Mouse (Mus musculus) right cerebral cortex, postnatal 25 days (tissue): ENCODE measurements around the gene Mical3.

Experiments used
- DNase-seq: peaks from one replicate; pipeline ENCODE4 v3.0.0; 2022

Mical3 gene

DNA sequence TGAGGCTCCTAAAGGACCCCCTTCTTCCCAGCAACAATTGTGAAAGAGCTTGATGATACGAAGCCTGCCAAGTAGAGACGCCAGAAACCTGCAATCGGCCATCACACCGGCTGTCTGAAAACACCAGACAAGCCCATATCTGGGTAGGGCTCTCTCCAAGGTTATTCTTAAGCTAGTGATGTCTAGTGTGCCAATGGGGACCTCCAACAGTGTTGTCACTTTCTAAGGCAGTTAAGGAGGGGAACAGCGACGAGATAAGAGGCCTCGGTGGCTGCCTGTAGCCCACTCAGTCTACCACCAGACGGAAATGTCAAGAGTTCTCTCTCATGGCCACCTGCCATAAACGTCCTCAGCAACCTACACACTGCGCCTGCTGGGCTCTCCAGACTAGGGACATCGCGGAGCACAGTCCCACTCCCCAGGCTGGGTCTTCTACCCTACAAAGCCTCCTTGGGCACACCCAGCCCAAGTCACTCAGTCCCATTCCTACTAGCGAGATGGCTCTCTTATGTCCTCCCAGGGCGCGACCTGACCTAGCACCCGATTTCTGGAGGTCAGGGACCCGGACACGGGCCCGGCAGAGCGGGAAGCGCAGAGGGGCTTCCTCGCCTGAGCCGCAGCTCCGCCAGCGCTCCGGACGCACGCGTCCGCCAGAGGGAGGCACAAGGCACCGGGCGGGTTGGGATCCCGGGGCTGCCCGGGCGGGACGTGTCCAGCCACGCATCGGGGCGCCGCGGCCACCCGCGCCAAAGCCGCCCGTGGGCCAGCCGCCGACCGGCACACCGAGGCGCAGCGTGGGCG lies 21.4 kb downstream of the Mical3 start:
- peak; percentile 37 for DNase-seq

DNA sequence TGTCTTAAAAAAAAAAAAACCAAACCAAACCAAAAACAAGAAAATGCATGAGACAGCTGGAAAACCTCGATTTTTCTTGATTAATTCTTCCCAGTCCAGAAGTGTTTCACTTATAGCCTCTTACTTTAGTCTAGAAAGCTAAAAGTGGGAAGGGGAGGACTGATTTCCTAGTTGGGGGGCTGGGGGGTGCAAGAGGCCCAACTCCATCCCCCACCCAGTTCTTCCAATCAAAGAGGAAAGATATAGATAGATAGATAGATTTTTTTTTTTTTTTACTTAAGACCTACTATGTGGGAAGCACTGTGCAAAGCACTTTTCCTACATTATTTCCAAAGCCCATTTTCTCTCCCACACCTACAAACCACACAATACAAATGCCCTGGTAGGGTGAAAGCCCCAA lies 22.7 kb downstream of the Mical3 start:
- DNase-seq: no peak

DNA sequence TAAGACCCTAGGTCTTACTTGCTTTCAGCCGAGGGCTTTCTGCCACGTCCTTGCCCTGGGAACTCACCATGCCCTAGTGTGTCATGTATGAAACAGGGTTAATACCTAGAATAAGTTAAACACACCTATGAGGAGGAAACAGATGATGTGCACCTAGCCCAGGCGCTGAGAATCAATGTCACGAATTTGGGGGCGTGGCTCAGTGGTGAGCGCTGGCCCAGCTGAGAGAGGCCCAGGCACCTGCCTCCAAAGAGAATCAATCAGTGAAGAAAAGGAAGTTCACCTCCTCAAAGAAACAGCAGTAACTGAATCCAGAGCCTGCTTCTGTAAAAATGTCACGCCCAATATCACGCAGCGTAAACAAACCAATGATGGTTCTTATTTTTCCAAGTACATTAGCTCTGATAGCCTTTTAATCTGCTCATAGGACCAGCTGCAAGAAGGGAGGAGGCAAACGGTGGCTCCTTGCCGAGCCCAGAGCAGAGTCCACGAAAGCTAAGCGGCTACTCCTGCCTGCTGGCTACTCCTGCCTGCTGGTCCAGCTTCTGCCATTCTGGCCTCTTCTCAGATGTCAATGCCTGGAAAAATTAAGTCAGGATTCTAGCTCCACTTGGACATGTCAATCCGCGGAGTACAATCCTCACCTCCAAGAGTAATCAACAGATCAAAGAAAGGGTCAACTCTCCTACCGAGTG lies 23.9 kb downstream of the Mical3 start:
- no peak for DNase-seq

DNA sequence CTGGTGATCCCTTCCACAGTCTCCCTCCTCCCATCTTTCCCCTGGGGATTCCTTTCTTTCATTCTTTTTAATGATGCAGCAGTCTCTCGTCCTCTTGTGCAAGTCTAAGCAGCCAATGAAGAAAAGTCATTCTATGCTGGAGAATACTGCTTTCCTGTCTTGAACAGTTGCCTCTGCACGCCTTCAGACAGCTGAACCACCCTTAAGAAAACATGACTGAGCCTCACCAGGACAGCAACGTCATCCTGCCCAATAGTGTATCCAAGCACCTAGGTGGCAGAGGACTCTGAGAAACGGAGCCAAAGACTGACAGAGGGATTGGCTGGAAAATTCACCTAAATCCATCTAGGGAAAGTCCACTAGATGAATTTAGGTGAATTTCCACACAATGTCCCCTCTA lies 25.1 kb downstream of the Mical3 start:
- no peak for DNase-seq

DNA sequence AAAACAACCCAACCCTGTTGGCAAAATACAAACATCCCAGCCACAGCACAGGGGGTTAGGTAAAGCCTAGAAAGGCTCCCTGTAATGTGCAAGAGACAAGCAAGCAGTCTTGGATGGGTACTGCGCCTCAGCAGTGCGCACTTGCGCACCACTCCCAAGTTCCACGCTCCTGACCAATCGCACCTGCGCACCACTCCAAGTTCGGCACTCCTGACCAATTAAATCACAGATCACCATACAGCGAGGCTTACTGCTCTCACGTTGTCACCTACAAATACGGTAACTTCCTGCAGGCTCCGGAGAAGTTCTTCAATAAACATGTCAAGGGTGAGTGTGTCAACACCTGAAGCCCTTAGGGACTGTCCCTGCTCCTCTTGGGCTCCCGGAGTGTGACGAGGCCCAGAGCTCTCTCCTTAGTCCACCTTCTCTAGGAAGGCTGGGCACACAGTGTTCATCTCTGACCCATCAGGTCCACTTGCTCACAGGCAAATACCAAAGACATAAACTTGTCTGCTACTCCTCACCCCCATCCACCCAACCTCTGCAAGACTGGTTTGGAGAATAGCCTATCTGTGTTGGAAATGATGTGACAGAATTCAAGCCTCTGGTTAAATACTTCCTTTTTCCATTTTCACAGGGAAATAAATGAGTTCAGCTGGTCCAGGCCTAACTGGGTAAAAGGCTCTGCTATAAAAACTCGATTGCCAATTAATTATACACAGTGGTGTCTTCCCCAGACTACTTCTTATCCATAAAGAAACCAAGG lies 27.2 kb downstream of the Mical3 start:
- DNase-seq: no peak

DNA sequence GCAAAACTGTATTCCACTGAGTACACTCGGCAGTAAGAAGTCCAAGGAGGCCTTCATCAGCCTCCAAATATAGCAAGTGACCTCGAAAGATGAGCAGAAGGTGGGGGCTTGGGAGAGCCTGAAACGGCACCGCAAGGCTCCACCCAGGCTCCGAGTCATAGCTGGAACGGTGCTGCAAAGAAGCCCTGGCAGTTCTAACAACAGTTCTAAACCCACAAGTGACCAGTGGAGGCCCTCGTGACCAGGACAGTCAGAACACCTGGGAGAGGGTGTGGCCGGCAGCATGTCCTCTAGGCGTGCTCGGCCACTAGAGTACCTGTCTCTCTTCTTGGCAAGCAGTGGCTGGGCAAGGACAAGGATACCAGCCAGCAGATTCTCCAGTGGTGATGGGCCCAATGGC lies 27.9 kb downstream of the Mical3 start:
- DNase-seq: no peak

DNA sequence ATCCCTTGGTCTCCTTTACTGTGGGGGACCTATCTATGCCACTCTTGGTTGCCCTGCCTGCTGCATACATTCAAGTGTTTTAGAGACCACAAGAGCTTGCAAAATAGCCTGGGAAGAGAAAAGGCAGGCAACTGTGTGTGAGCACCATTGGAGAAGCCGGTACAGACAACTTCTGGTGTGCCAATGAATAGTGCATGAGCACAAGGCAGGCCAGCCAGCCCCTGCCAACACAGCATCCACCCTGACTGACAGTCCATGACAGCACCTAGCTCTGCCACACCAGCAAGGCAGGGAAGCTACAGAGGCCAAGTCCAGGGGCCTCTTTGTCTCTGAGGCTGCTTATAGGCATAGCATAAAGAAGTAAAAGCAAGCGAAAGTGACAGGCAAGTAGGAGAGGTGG lies 28.7 kb downstream of the Mical3 start:
- no peak for DNase-seq

DNA sequence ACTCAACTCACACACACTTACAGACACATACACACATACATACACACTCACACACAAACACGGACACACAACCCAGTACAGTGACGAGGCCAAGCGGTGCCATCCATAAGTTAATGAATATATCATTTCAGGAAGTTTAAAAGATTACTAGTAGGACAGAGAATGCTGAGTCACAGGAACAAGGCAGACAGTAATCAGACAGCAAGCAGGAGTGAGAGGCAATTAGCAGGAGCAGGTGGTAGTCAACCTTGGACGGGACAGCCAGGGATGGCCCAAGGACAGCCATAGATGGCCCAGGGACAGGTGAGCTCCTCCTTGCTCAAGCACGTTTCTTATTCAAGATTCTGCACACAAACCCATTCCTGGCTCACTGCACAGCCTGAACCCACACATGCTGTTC lies 29.6 kb downstream of the Mical3 start:
- DNase-seq: no peak

DNA sequence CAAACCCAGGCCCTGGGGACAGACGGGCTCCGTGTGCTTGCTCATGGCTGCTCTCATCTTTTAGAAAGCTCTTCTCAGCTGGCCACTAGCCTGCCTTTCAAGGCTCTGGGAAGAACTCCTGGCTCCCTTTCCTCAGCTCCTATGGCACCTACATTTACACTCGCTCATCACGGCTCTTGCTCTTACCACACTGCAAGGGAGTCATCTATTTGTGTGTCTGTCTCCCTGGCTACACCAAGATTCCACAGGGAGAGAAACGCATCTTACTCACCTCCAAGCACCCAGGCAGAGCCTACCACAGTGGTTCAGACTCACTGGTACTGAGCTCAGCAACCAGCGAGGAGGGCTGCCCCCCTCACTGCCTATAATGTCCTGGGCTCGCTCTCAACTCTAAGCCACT lies 31.0 kb downstream of the Mical3 start:
- peak; percentile 26 for DNase-seq

DNA sequence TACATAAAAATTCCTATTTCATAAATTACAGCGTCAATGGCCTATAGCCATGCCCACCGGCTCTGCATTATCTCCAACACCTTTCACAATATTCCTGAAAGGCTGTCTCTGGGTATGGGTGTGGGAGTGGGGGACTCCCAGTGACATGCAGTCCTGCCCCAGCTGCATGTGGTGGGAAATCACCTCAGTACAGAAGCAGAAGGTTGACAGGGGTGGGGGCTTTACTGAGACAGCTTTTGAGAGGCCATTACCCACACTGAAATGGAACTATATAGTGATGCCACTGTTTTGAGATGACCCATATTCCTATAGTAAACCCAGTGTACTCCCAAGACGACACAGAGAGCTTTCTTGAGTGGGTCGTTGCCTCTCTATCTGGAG lies 31.6 kb downstream of the Mical3 start:
- DNase-seq: no peak

DNA sequence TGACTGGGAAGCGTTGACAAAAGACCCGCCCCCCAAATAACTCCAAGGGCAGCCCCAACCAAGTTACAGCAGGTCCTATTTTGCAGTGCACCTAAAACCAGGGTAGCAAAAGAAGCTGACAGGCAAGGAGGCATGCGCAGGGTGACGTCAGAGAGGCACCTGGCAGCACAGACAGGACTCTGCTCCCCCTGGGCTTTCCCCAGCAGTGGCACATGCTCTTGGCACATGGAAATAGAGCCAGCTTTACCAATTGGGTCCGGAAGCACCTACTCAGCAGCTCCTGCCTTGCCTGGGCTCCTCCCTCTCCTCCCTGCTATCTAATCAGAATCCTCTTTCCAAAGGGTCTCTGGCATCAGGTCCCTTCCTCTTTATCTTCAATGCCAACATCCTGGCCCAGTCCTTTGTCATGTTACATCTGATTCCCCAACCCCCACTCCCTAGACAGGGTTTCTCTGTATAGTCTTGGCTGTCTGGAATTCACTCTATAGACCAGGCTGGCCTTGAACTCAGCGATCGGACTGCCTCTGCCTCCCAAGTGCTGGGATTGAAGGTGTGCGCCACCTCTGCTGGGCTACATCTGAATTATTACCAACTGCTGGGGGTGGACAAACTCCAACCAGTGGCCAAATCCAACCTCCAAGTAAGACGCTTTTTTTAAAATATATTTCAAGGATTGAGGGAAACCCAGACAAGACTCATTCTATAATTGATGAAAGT lies 32.1 kb downstream of the Mical3 start:
- no peak for DNase-seq

DNA sequence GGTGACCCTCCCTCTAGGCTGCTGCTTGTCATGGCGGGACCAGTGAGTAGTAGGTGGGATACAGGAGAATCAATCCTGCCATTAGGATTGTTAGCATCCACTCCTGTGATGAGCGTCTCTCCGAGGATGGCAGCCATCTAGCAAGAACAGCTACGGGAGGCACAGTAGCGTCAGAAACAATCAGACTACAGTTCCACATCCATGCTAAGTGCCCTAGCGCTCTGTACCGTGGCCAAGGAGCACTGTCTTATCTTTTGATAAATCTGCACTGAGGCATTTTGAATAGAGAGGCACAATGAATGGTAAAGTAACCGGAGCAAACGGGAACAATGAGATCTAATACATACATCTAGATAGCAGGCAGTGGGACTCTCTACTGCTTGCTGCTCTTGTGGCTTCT lies 32.7 kb downstream of the Mical3 start:
- no peak for DNase-seq

DNA sequence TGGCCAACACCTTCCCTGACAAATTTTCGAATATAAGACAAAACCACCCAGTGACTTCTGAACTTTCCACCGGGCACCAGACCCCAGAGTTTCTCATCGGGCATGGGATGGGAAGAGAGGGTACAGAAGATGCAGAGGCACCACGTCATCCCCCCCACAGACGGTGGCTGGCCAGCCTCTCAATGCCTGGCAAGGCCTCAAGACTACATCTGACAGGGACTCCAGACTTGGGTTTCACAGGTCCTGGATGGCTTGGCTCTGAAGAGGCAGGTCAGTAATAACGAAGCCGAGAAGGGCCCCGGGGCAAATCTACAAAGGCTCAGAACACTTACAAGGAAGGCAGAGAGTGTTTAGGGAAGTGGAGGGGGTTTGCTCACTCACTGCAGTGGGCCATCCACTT lies 33.9 kb downstream of the Mical3 start:
- no peak for DNase-seq

DNA sequence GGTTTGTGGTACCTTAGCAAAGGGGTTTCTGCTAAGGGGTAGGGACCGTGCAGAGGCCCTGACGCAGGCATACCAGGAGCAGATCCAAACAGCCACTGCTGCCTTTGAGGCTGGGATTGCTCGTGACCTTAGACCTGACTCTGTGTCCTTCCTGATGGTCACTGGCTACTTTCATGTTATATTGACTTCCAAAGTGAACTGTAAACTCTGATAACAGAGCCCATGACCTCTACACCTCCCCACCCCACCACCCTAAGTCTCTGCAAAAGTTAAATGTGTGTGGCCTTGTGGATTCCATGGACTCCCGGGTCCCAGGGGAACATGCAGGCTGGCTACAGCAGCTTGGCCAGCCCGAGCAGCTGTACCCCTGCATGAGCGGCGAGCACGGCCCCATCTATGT lies 34.4 kb downstream of the Mical3 start:
- no peak for DNase-seq

DNA sequence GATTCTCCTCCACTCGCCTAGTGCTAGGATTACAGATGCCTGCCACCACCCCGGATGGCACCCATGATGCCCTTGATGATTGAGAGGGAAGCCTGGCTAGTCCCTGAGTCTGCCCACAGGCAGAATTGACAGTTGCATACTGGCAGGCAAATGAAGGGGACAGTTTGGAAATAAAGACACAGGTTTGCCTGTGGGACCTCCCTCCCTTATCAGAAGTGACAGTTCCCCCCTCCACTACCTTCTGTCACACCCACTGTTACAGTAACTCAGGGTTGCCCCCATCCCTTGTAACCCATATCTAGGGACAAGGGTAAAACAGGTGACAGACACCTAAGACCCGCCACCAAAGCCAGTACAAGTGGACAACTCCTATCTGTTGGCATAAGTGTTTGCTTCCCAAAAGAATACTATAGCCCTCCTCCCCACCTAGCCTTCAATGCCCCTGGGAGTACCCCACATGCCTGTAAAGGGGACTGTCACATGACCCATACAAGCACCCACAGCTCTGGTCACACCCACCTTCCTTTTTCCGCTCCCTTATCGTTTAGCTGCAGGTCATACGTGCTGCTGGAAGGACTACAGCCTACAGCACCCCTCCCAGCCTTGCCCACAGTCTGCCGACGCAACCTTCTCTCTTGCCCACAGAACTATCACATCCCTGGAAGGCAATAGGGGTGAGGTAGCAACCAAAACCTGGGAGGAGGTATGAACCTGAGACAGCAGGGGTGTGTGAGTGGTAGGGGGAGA lies 37.0 kb downstream of the Mical3 start:
- DNase-seq: no peak

DNA sequence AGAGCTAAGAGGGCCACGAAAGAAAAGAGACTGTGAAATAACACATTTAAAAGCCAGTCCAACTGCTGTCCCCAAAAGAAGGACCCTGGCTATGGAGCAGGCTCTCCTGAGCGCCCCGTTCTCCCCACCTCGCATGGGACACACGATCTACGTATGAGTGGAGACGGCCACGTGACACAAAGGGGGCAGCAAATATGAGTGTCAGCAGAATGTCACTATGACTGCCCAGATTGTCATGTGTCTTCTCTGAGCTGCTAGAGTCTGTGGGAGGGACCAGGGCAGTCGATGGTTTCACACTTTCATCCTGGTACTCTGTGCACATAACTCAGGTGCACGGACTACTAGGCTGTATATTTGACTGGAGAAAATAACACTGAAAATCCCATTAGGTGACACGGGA lies 40.0 kb downstream of the Mical3 start:
- DNase-seq: no peak

DNA sequence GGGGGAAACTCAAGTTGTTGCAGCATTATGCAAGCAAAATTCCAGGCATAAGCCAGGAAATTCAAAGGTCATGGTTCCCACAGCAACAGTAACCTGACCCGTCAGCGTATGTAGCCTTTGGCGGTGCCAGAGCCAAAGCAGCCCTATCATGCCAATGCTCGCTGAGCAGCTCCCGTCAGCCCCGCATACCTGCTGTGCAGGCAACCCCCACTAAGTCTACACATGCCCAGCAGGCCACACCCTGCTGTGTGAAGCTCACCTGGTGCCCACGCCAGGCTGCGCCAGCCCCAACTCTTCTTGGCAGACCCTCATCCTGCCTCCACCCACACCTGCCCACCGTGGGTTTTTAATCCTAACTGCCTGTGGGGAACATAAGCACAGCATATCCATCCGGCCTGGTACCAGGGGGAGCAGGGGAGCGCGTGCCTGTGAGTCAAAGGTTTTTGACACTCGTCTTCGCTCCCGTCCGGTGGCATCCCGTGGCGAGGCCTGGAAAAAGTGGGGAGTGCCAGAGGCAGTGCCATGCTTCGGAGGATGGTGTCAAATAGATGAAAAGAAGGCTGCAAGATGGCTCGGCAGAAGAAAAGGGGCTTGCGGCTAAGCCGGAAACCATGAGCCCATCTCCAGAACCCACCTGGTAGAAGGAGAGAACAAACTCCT lies 43.1 kb downstream of the Mical3 start:
- DNase-seq: no peak

DNA sequence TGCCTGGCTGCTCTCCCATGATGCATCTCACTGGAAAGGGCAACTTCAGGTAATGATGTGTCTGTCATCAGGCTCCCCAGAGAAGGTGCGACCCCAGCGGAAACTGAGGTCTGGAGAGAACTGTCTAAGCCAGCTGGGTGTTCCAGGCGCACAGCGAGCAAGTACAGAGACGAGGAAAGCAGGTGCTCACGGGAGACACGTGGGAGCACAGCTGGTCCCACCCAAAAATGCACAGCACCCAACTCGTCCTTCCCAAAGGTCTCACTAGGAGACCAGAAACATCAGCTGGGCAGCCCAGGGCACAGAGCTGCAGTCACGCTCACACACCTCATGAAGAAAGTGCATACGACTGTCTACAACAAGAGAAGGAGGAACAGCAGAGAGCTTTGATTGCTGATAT lies 43.7 kb downstream of the Mical3 start:
- no peak for DNase-seq

DNA sequence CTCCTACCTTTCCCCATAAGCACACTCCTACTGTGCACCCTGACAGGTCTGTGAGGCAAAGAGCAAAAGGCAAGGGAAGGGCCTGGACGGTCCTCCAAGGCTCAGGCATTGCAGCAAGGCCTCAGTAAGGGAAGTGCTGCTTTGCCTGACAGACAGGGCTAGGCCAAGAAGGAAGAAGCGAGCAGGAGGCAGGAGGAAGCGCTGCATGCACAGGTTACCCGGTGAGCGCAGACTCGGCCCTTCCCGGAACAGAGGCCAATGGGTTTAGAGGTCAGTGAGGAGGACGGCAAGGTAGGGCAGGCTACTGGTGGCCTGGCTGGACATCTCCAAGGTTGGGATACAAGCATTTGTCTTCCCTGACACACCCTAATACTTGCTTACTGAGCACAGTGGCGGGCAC lies 44.6 kb downstream of the Mical3 start:
- no peak for DNase-seq

DNA sequence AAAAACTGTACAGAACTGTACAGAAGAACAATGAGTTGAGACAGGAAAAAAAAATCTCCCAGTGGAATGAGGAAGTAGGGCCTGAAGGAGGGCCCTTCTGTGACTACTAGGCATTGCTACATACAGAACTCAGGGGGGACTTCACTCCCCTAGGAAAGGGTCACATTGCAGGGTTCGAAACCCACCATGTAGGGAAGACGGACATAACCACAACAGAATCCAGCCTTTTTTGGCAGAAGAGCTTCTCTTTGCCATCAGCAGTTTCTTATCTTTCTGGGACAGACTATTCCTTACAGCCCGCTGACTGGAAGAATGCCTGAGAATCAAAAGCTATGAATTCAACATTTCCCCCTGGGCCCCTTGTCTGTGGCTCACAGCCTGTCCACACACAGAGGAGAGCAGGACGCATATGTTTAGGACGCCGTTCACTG lies 46.7 kb downstream of the Mical3 start:
- DNase-seq: no peak

DNA sequence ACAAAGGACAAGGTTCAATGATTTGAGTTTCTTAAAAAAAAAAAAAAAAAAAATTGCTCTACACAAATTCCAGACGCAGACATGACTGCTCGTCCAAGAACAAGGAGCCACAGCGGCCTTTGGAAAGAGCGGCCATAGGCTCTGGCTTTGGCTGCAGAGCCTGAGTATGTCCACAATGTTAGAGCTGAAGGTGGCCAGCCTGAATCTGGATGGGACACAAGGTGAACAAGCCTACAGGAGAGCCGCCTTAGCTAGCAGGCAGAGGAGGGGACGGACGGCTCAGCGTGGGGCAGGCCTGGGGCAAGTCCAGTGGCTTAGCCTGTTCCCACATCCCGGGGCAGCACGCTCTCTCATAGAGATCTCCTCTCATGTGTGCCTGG lies 48.7 kb downstream of the Mical3 start:
- no peak for DNase-seq
